In genomic region chrX:107277606-107278005, GRCm38 (mm10) we compare ENCODE assay signal across 30 mouse cellular contexts. TPM values are rescaled to one million over a fixed set of nuclear protein-coding genes. Genes with fewer than 3 reads are reported as not detected.
DNase-seq lines count a peak whose midpoint lies in the region; ATAC-seq and TF ChIP-seq lines count a peak whose summit lies in the region.
"Had no signal": no experiment of that assay in that cellular context is flagged by ENCODE, and none has a peak within 500 bp of the region (broad histone marks: within the 10 kb centered on the region; RNA-seq: fewer than 3 reads in every experiment).

No protein-coding gene starts in this region.

- H3K9ac ChIP-seq in forebrain, embryonic 14.5 days (ENCODE audit: low read length): no peak overlapping the region
- H3K9ac ChIP-seq: embryonic facial prominence, embryonic 13.5 days; forebrain, postnatal 0 days; hindbrain, embryonic 15.5 days; intestine, embryonic 15.5 days; liver, embryonic 12.5 days; liver, postnatal 0 days; midbrain, embryonic 12.5 days; neural tube, embryonic 15.5 days had no signal

- WGBS in spleen, adult 2 months: 27% methylated on average over 2 of the region's 2 CpGs
- WGBS in forebrain, embryonic 14.5 days: 54% methylated on average over 2 of the region's 2 CpGs

- H3K9me3 ChIP-seq in forebrain, embryonic 14.5 days (replicated peaks; ENCODE audit: control insufficient read depth, low read length): no peaks in the 10 kb centered on the region
- H3K9me3 ChIP-seq: embryonic facial prominence, embryonic 13.5 days; hindbrain, embryonic 10.5 days; hindbrain, embryonic 15.5 days; intestine, embryonic 15.5 days; liver, embryonic 12.5 days; megakaryocyte, embryonic 14.5 days; midbrain, embryonic 12.5 days; neural tube, embryonic 15.5 days had no signal

- H3K4me1 ChIP-seq in spleen, adult 2 months (ENCODE audit: control insufficient read depth, insufficient read depth, insufficient read length): peaks cover 2% of the 10 kb centered on the region; the same call in 1 of the 2 replicates
- H3K4me1 ChIP-seq in forebrain, embryonic 14.5 days (ENCODE audit: control insufficient read depth, insufficient read depth, low read length): no peaks in the 10 kb centered on the region
- H3K4me1 ChIP-seq: embryonic facial prominence, embryonic 13.5 days; hindbrain, embryonic 10.5 days; hindbrain, embryonic 15.5 days; intestine, embryonic 15.5 days; liver, embryonic 12.5 days; megakaryocyte, embryonic 14.5 days; midbrain, embryonic 12.5 days; neural tube, embryonic 15.5 days had no signal

- no peaks in the 10 kb centered on the region for H3K36me3 ChIP-seq in spleen, adult 2 months (ENCODE audit: control insufficient read depth, insufficient read depth, low read length)
- H3K36me3 ChIP-seq in splenic B cell, adult 2 months (ENCODE audit: control insufficient read depth, insufficient read depth, low read length, poor library complexity, severe bottlenecking): no peaks in the 10 kb centered on the region
- no peaks in the 10 kb centered on the region for H3K36me3 ChIP-seq in forebrain, embryonic 14.5 days (ENCODE audit: control insufficient read depth, insufficient read depth, low read length)
- H3K36me3 ChIP-seq: embryonic facial prominence, embryonic 13.5 days; hindbrain, embryonic 10.5 days; hindbrain, embryonic 15.5 days; intestine, embryonic 15.5 days; liver, embryonic 12.5 days; midbrain, embryonic 12.5 days; neural tube, embryonic 15.5 days had no signal

- TF ChIP-seq POLR2A in spleen, adult 2 months (IDR thresholded peaks at IDR 0.05; ENCODE audit: low read depth, low read length): no peak

- no peak overlapping the region for H3K4me2 ChIP-seq in forebrain, embryonic 14.5 days (ENCODE audit: low read length)
- H3K4me2 ChIP-seq: embryonic facial prominence, embryonic 13.5 days; hindbrain, embryonic 15.5 days; intestine, embryonic 15.5 days; liver, embryonic 12.5 days; midbrain, embryonic 12.5 days; neural tube, embryonic 15.5 days had no signal

- H3K27me3 ChIP-seq in spleen, adult 2 months (ENCODE audit: control insufficient read depth, insufficient read depth, low read length): no peaks in the 10 kb centered on the region
- H3K27me3 ChIP-seq in splenic B cell, adult 2 months (ENCODE audit: control insufficient read depth, insufficient read depth, low read length, poor library complexity, severe bottlenecking): no peaks in the 10 kb centered on the region
- no peaks in the 10 kb centered on the region for H3K27me3 ChIP-seq in forebrain, embryonic 14.5 days (replicated peaks; ENCODE audit: control insufficient read depth, insufficient read depth, low read length)
- H3K27me3 ChIP-seq: embryonic facial prominence, embryonic 13.5 days; hindbrain, embryonic 15.5 days; intestine, embryonic 15.5 days; liver, embryonic 12.5 days; megakaryocyte, embryonic 14.5 days; midbrain, embryonic 12.5 days; neural tube, embryonic 15.5 days had no signal

- TF ChIP-seq CTCF in spleen, adult 2 months (IDR thresholded peaks at IDR 0.05; ENCODE audit: extremely low read depth, insufficient read depth, insufficient read length, insufficient replicate concordance): no peak

- no peak for ATAC-seq in forebrain, embryonic 14.5 days
- ATAC-seq in cerebellum, adult (ENCODE audit: insufficient number of reproducible peaks, low FRiP score, low TSS enrichment): no peak
- ATAC-seq: forebrain, postnatal 0 days; intestine, embryonic 15.5 days; liver, embryonic 12.5 days; liver, postnatal 0 days had no signal

- DNase-seq in spleen, adult 2 months (ENCODE audit: low read depth in 1 of 2, low spot score in 2 of 2): peak in 1 of 2 experiments; percentile 46
- no peak for DNase-seq in spleen, postnatal 4 days (ENCODE audit: low spot score in 2 of 2)
- peak; percentile 26 for DNase-seq in CD4-positive, CD25-positive, alpha-beta regulatory T cell, adult 2 months (ENCODE audit: low read depth, low spot score)
- peak; percentile 23 for DNase-seq in induced T-regulatory cell, adult 2 months (ENCODE audit: low read depth)
- peak; percentile 36 for DNase-seq in splenic B cell, adult 2 months (ENCODE audit: low read depth, low spot score)
- DNase-seq in forebrain, embryonic 14.5 days (ENCODE audit: low spot score): no peak
- DNase-seq: adrenal gland, postnatal 14 days; cerebellum, adult 11-12 months; cerebellum, adult 9-11 months; forebrain, postnatal 0 days; gastrocnemius, postnatal 10 days; heart, postnatal 14 days; kidney, adult 8-10 months; kidney, postnatal 4 days; left cerebral cortex, postnatal 4 days; liver, postnatal 0 days; lung, postnatal 36 days; right cerebral cortex, adult 18-20 months; thymus, adult 2 months had no signal

- H3K4me3 ChIP-seq in spleen, adult 2 months (ENCODE audit: extremely low read depth, insufficient read depth, insufficient read length): no peak overlapping the region
- H3K4me3 ChIP-seq in forebrain, embryonic 14.5 days (ENCODE audit: low read depth, low read length): no peak overlapping the region
- H3K4me3 ChIP-seq: embryonic facial prominence, embryonic 13.5 days; hindbrain, embryonic 10.5 days; hindbrain, embryonic 15.5 days; intestine, embryonic 15.5 days; liver, embryonic 12.5 days; megakaryocyte, embryonic 14.5 days; midbrain, embryonic 12.5 days; neural tube, embryonic 15.5 days had no signal

- H3K27ac ChIP-seq in spleen, adult 2 months (ENCODE audit: insufficient read depth, low read length): peak overlapping the region; percentile 50; the same call in 1 of the 2 replicates
- H3K27ac ChIP-seq in forebrain, embryonic 14.5 days (ENCODE audit: low read depth, low read length): no peak overlapping the region
- H3K27ac ChIP-seq: embryonic facial prominence, embryonic 13.5 days; hindbrain, embryonic 10.5 days; hindbrain, embryonic 15.5 days; intestine, embryonic 15.5 days; kidney, postnatal 0 days; liver, embryonic 12.5 days; midbrain, embryonic 12.5 days; neural tube, embryonic 15.5 days had no signal

RNA-seq across cellular contexts. Expression of gene Gpr174, which starts 21.9 kb away (rescaled TPM):
- 2.1 and 2.4 TPM in 2 replicates for polyA plus RNA-seq in spleen, adult 2 months (2012; rRNA removed)
- polyA plus RNA-seq in forebrain, embryonic 14.5 days (2014; fragmentation: Nextera tagmentation; extraction: Ambion mirVana): 0.17 and 0.51 TPM in 2 replicates
- polyA plus RNA-seq: embryonic facial prominence, embryonic 13.5 days; forebrain, embryonic 11.5 days; hindbrain, embryonic 10.5 days; hindbrain, embryonic 15.5 days; kidney, postnatal 0 days; neural tube, embryonic 15.5 days had no signal

Comparison
In these comparisons a context has a peak if more than half of its experiments do, and no peak if none do; other contexts are left out.
1. DNase-seq: peak in CD4-positive, CD25-positive, alpha-beta regulatory T cell, adult 2 months (single experiment), induced T-regulatory cell, adult 2 months (single experiment) and splenic B cell, adult 2 months (single experiment); none in spleen, postnatal 4 days (0 of 2) and forebrain, embryonic 14.5 days (single experiment).